ENCODE assay signal across 29 mouse cellular contexts in genomic region chr7:92047271-92047670, GRCm38 (mm10).
DNase-seq lines count a peak whose midpoint lies in the region; ATAC-seq and TF ChIP-seq lines count a peak whose summit lies in the region.
"Had no signal": no experiment of that assay in that cellular context is flagged by ENCODE, and none has a peak within 500 bp of the region (broad histone marks: within the 10 kb centered on the region; RNA-seq: fewer than 3 reads in every experiment).

No protein-coding gene starts in this region.

- TF ChIP-seq CTCF in liver, adult 2 months (IDR thresholded peaks at IDR 0.05; ENCODE audit: low read depth, low read length) = no peak

- H3K36me3 ChIP-seq in liver, adult 2 months (ENCODE audit: control insufficient read depth, insufficient read depth, low read length) = no peaks in the 10 kb centered on the region
- H3K36me3 ChIP-seq: embryonic facial prominence, embryonic 12.5 days; heart, embryonic 12.5 days; limb, embryonic 12.5 days; liver, embryonic 12.5 days; neural tube, embryonic 15.5 days; stomach, embryonic 15.5 days had no signal

- no peak for TF ChIP-seq POLR2A in liver, adult 2 months (IDR thresholded peaks at IDR 0.05; ENCODE audit: extremely low read depth, insufficient read depth, low read length)

- H3K4me3 ChIP-seq in liver, adult 2 months (ENCODE audit: insufficient read depth, low read depth, low read length) = no peak overlapping the region
- H3K4me3 ChIP-seq: embryonic facial prominence, embryonic 12.5 days; heart, adult 2 months; heart, embryonic 12.5 days; limb, embryonic 12.5 days; liver, embryonic 12.5 days; neural tube, embryonic 15.5 days; stomach, embryonic 15.5 days had no signal

- H3K79me2 ChIP-seq in liver, adult 2 months (ENCODE audit: control insufficient read depth, insufficient read depth, low read length) = no peaks in the 10 kb centered on the region

- no peaks in the 10 kb centered on the region for H3K27me3 ChIP-seq in liver, adult 2 months (ENCODE audit: control insufficient read depth, insufficient read depth, low read length)
- H3K27me3 ChIP-seq: embryonic facial prominence, embryonic 12.5 days; heart, embryonic 12.5 days; limb, embryonic 12.5 days; liver, embryonic 12.5 days; neural tube, embryonic 15.5 days; stomach, embryonic 15.5 days had no signal

- intact Hi-C loops in heart, postnatal 10 days (cut with DNase I) = no loop called here

- no peak overlapping the region for H3K9ac ChIP-seq in liver, adult 2 months (ENCODE audit: low read depth, low read length)
- H3K9ac ChIP-seq: embryonic facial prominence, embryonic 12.5 days; heart, embryonic 12.5 days; hindbrain, embryonic 14.5 days; limb, embryonic 12.5 days; liver, embryonic 12.5 days; liver, postnatal 0 days; neural tube, embryonic 15.5 days; stomach, embryonic 15.5 days had no signal

- H3K27ac ChIP-seq in liver, adult 2 months (replicated peaks; ENCODE audit: insufficient read depth, low read depth, low read length) = no peak overlapping the region
- H3K27ac ChIP-seq: embryonic facial prominence, embryonic 12.5 days; heart, adult 2 months; hindbrain, embryonic 14.5 days; limb, embryonic 12.5 days; liver, embryonic 12.5 days; macrophage; neural tube, embryonic 15.5 days; stomach, embryonic 15.5 days had no signal

- H3K4me1 ChIP-seq in liver, adult 2 months (ENCODE audit: control insufficient read depth, insufficient read depth, low read length) = no peaks in the 10 kb centered on the region
- H3K4me1 ChIP-seq: embryonic facial prominence, embryonic 12.5 days; heart, embryonic 12.5 days; limb, embryonic 12.5 days; liver, embryonic 12.5 days; neural tube, embryonic 15.5 days; stomach, embryonic 15.5 days had no signal

- WGBS in liver, adult 2 months = 41% methylated on average over 2 of the region's 2 CpGs

- DNase-seq in heart, adult 11 months = peak; percentile 23
- DNase-seq in heart, postnatal 10 days = no peak
- peak; percentile 5 for DNase-seq in liver, adult 2 months (ENCODE audit: extremely low read depth, low read depth, low spot score)
- DNase-seq in liver (no peak), NIH3T3 (ENCODE audit: low read depth) (peak; percentile 1)
- no peak for DNase-seq in frontal cortex, postnatal 10 days (ENCODE audit: low spot score in 2 of 2)
- DNase-seq: adrenal gland, postnatal 10 days; cerebellum, adult 11-12 months; cerebellum, adult 9-11 months; embryo, embryonic 11 days; gastrocnemius, postnatal 25 days; heart, adult 2 months; kidney, adult 18-20 months; kidney, postnatal 4 days; liver, postnatal 0 days; midbrain, embryonic 14.5 days; right cerebral cortex, postnatal 25 days; thymus, postnatal 25 days had no signal

- ATAC-seq in activated CD4-positive, CD25-positive, alpha-beta regulatory T cell, adult 4 months = no peak
- ATAC-seq: CD4-positive, CD25-positive, alpha-beta regulatory T cell, adult 4 months; liver, embryonic 12.5 days; liver, postnatal 0 days; lung, postnatal 0 days had no signal

Comparison
In these comparisons a context has a peak if more than half of its experiments do, and no peak if none do; other contexts are left out.
1. DNase-seq: peak in heart, adult 11 months (single experiment), liver, adult 2 months (single experiment) and NIH3T3 (single experiment); none in heart, postnatal 10 days (0 of 2), liver (single experiment) and frontal cortex, postnatal 10 days (0 of 2).